Mouse (Mus musculus) kidney, postnatal 0 days (tissue): ENCODE results near the gene Gm20388. TPM values are rescaled to one million over a fixed set of nuclear protein-coding genes. Genes with fewer than 3 reads are reported as not detected.

Experiments
- ATAC-seq: fragments of 200-750 bp; cut with Nextera tagmentation; replicated peaks from 2 replicates; pipeline ENCODE4 v1.8.0; 2017; ENCODE audit warnings: low read depth, moderate number of reproducible peaks, moderate TSS enrichment, moderate library complexity; ENCODE audit not compliant: low FRiP score
- DNase-seq: peaks from one replicate; pipeline ENCODE4 v3.0.0-alpha.2; 2016; ENCODE audit warnings: low spot score
- H3K27ac ChIP-seq: fragments of 300-500 bp; sonication (generic); 2 replicates; pipeline ENCODE4 v1.5.1; 2014; ENCODE audit warnings: mild to moderate bottlenecking
- H3K27me3 ChIP-seq: fragments of 300-500 bp; sonication (generic); 2 replicates; pipeline ENCODE4 v1.6.1; 2014; ENCODE audit warnings: low read length, mixed read lengths; ENCODE audit not compliant: insufficient read depth
- H3K36me3 ChIP-seq: fragments of 300-500 bp; sonication (generic); 2 replicates; pipeline ENCODE4 v1.6.1; 2014; ENCODE audit warnings: low read length, mixed read lengths; ENCODE audit not compliant: insufficient read depth
- H3K4me1 ChIP-seq: fragments of 300-500 bp; sonication (generic); replicated peaks from 2 replicates; pipeline ENCODE4 v1.6.1; 2014; ENCODE audit warnings: antibody characterized with exemption, low read length, mixed read lengths; ENCODE audit not compliant: insufficient read depth
- H3K4me2 ChIP-seq: fragments of 300-500 bp; sonication (generic); 2 replicates; pipeline ENCODE4 v1.6.1; 2014; ENCODE audit warnings: mild to moderate bottlenecking, low read length, moderate library complexity, mixed read lengths
- H3K4me3 ChIP-seq: fragments of 300-500 bp; sonication (generic); replicated peaks from 2 replicates; pipeline ENCODE4 v1.5.1; 2014; ENCODE audit warnings: low read depth, low read length
- H3K9ac ChIP-seq: fragments of 300-500 bp; sonication (generic); 2 replicates; pipeline ENCODE4 v1.6.1; 2014; ENCODE audit warnings: low read depth, low read length
- H3K9me3 ChIP-seq: fragments of 300-500 bp; sonication (generic); replicated peaks from 2 replicates; pipeline ENCODE4 v1.6.1; 2016; ENCODE audit warnings: low read length, inconsistent platforms, mixed read lengths
- CTCF ChIP-seq: IDR thresholded peaks from 2 replicates; pipeline ENCODE4 v1.5.1; 2016; ENCODE audit warnings: antibody characterized with exemption, low read depth, mild to moderate bottlenecking, moderate library complexity
- WGBS: fragments of 180-500 bp; shearing (Covaris S2); extraction: QIAGEN DNeasy Blood & Tissue Kit; methylation state at CpG from one replicate; pipeline ENCODE4 v1.1.7; 2014; 5-methylcytosine and 5-hydroxymethylcytosine counted together
- polyA plus RNA-seq: library from polyadenylated mRNA; unstranded; fragments of >200 nt; fragmentation: Nextera tagmentation; extraction: Ambion mirVana; gene quantifications from 2 replicates; pipeline ENCODE4 v1.2.1, GENCODE M21; 2015

The Gm20388 gene
- polyA plus RNA-seq, 1 experiment from 2014 or later = not detected

DNA sequence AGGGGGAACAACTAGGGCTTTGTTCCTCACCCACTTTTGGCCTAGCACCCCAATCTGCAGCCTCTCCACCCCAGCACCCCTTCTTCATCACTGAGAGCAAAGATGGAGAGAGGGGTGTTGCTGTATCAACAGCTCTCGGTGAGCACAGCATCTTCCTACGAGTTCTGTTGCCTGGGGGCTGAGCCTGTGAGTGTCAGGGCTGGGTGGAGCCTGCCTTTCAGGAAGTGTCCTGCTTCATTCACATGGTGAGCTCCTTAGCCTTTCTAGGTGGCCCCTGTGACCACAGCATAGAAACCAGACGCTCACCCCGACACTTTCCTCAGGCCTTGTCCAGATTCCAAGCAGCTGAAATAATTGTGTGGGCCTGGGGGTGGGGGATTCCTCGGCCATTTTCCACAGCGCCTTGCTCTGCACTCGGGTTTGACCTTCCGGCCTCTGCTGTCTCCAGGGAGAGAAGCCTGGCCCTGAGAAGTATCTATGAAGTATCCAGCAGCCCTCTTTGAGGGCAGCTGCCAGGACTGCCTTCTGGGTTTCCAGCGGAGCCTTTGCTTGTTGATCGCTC is 2244.5 kb downstream of the Gm20388 start:
- Histone ChIP-seq H3K9me3 (no peaks in the 10 kb centered on the region), H3K9ac (no peak overlapping the region), H3K4me2 (no peak overlapping the region), H3K4me1 (no peaks in the 10 kb centered on the region), H3K4me3 (no peak overlapping the region), H3K36me3 (no peaks in the 10 kb centered on the region), H3K27ac (no peak overlapping the region), H3K27me3 (no peaks in the 10 kb centered on the region)
- 34% methylated on average over 10 of the region's 10 CpGs for WGBS
- DNase-seq (peak; percentile 20), ATAC-seq (no peak)
- TF ChIP-seq CTCF = no peak

DNA sequence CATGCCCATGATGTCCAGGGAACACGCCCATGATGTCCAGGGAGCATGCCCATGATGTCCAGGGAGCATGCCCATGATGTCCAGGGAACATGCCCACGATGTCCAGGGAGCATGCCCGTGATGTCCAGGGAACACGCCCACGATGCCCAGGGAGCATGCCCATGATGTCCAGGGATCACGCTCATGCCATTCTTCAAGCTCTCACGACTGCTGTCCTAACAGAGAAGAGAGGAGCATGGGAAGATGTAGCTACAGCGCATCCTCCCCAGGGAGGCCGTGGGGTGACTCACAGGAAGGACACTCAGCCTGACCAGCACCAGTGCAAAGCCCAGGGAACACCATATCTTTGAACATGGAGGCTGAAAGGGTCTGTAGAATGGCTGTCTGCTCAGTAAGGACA is 2245.3 kb downstream of the Gm20388 start:
- H3K36me3 ChIP-seq = no peaks in the 10 kb centered on the region
- 90% methylated on average over 9 of the region's 9 CpGs for WGBS
- H3K4me2 ChIP-seq = no peak overlapping the region
- no peak for ATAC-seq
- H3K27ac ChIP-seq = no peak overlapping the region
- no peaks in the 10 kb centered on the region for H3K4me1 ChIP-seq
- TF ChIP-seq CTCF = no peak
- DNase-seq = no peak
- no peaks in the 10 kb centered on the region for H3K9me3 ChIP-seq
- no peak overlapping the region for H3K9ac ChIP-seq
- H3K4me3 ChIP-seq = no peak overlapping the region
- no peaks in the 10 kb centered on the region for H3K27me3 ChIP-seq

DNA sequence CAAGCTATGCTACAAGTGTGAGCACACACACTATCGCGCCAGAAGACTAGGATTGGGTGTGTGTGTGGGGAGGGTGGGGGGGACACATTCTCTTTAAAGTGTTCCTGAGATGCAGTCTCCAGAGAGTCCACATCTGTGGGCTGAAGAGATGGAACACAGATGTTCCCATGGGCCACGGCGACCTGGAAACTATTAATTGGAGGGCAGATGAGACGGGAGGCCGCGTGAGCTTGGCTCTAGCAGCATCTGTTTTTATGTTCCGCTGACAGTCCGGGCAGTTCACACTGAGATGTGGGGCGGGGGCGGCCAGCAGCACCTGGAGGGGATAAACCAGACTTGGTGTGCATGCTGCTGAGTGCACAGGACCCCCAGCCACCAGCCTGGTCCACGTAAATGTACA is 2247.0 kb downstream of the Gm20388 start:
- H3K4me2 ChIP-seq = no peak overlapping the region
- WGBS = 53% methylated on average over 12 of the region's 12 CpGs
- no peaks in the 10 kb centered on the region for H3K27me3 ChIP-seq
- no peak overlapping the region for H3K27ac ChIP-seq
- ATAC-seq (no peak), DNase-seq (no peak)
- no peak overlapping the region for H3K9ac ChIP-seq
- H3K4me1 ChIP-seq = no peaks in the 10 kb centered on the region
- no peak for TF ChIP-seq CTCF
- no peaks in the 10 kb centered on the region for H3K9me3 ChIP-seq
- no peaks in the 10 kb centered on the region for H3K36me3 ChIP-seq
- H3K4me3 ChIP-seq = no peak overlapping the region

DNA sequence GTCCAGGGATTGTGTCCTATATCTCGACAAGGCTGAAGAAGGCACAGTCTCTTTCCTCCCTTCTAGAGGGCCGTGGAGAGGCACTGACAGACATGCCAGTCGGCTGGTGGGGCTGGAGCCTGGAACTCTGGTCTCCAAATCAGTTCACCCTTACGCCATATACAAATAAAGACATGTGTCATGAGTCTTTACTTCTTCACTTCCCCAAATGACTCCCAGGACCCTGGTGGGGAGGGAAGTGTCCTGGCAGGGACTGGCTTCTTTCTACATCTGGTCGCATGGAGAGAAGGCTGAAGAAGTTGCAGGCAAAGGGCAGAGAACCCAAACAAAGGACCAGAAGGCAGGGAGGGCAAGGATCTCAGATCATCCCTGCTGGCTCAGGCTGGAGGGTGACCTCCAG is 2249.5 kb downstream of the Gm20388 start:
- no peak overlapping the region for H3K4me3 ChIP-seq
- no peak for TF ChIP-seq CTCF
- no peaks in the 10 kb centered on the region for H3K4me1 ChIP-seq
- no peaks in the 10 kb centered on the region for H3K27me3 ChIP-seq
- no peak overlapping the region for H3K27ac ChIP-seq
- no peak for ATAC-seq
- H3K4me2 ChIP-seq = no peak overlapping the region
- H3K9ac ChIP-seq = no peak overlapping the region
- DNase-seq = no peak
- H3K36me3 ChIP-seq = no peaks in the 10 kb centered on the region
- no peaks in the 10 kb centered on the region for H3K9me3 ChIP-seq
- WGBS = 79% methylated on average over 5 of the region's 5 CpGs

DNA sequence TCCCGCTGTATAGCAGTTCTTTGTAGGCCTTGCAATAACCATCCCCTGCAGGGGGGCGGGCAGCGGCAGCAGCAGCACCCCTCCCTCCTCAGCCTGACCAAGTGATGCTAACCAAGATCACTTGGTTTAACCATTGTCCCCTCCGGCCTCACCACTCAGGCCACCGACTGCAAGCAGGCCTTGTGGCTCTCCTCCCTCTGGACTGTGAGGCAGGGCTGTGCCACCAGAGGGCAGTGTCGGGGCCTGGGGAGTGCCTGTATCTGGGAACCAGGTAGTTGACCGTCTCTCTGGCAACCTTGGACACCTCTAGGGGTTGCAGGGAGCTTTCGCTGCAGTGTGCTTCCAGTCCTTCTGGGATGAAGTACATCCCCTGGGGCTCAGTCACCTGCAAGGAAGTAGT is 2252.4 kb downstream of the Gm20388 start:
- no peak for ATAC-seq
- 30% methylated on average over 8 of the region's 8 CpGs for WGBS

DNA sequence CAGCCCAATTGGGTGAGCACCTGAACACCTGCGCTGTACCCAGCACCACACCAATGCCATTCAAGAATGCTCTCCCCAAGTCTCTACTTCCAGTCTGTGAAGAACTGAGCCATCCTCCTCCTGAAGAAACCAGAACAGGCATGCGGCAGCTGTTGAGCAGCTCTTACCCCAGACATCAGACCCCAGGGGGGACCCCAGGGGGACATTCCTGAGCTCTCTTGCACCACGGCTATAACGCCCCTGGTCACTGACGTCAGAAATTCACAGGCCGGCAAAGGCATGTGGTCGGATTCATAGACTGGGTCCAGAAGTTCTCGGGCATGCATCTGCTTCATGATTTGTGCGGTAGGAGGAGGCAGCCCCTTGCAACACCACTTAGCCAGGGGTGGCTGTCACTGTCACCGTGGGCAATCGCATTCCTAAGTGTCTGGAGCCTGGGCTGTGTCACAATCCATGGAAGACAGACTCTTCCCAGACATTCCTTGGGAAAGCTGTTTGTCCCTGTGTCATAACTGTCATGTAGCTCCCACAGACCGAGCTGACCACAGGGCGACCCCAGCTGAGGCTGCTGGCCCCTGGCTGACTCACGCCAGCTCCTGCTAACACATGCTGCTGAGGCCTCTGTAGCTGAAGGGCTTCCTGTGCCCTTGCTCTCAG is 2256.7 kb downstream of the Gm20388 start:
- Histone ChIP-seq H3K4me1 (no peaks in the 10 kb centered on the region), H3K36me3 (no peaks in the 10 kb centered on the region), H3K4me2 (no peak overlapping the region), H3K27ac (no peak overlapping the region), H3K4me3 (no peak overlapping the region), H3K9ac (no peak overlapping the region), H3K9me3 (no peaks in the 10 kb centered on the region), H3K27me3 (no peaks in the 10 kb centered on the region)
- TF ChIP-seq CTCF = no peak
- ATAC-seq (peak; percentile 49; the same call in 1 of the 2 replicates), DNase-seq (peak; percentile 37)
- 64% methylated on average over 14 of the region's 14 CpGs for WGBS

More for the DNA sequence above, 2252.4 kb downstream of the Gm20388 start:
- peak; percentile 61 for DNase-seq
- peak; percentile 87 for TF ChIP-seq CTCF
- no peak overlapping the region for H3K9ac ChIP-seq
- no peak overlapping the region for H3K4me2 ChIP-seq
- no peak overlapping the region for H3K4me3 ChIP-seq
- H3K4me1 ChIP-seq = no peaks in the 10 kb centered on the region
- no peaks in the 10 kb centered on the region for H3K27me3 ChIP-seq
- H3K27ac ChIP-seq = no peak overlapping the region
- H3K9me3 ChIP-seq = no peaks in the 10 kb centered on the region
- H3K36me3 ChIP-seq = no peaks in the 10 kb centered on the region
